Mouse (Mus musculus) neutrophil, adult 65 days (primary cell): ENCODE results near the gene Olfr69. TPM values are rescaled to one million over a fixed set of nuclear protein-coding genes. Genes with fewer than 3 reads are reported as not detected.

Source experiments
- total RNA-seq: library from RNA; stranded (reverse); gene quantifications from 2 replicates; pipeline ENCODE4 v1.2.4, GENCODE M21; 2023

Gene Olfr69
- total RNA-seq: not detected in 2 replicates

GRCm38 (mm10) chr7:103771494-103771893 lies at the start of gene Olfr69:
Gene Olfr69 (minus strand): TSS chr7:103771594.

GRCm38 (mm10) chr7:103813766-103814165 lies 42.4 kb upstream of the Olfr69 start, which contains the start of gene Hbb-bt:
Gene Hbb-bt (minus strand): TSS chr7:103813996.

GRCm38 (mm10) chr7:103791721-103792120 lies 20.3 kb upstream of the Olfr69 start, which contains the start of gene Olfr67:
Gene Olfr67 (minus strand): TSS chr7:103791821.

GRCm38 (mm10) chr7:103779598-103779997 lies 8.2 kb upstream of the Olfr69 start, which contains the start of gene Olfr68:
Gene Olfr68 (minus strand): TSS chr7:103779698.

GRCm38 (mm10) chr7:103757233-103757632 lies 14.2 kb downstream of the Olfr69 start, which contains the start of gene Olfr630:
Gene Olfr630 (minus strand): TSS chr7:103757333.

GRCm38 (mm10) chr7:103744843-103745242 lies 26.6 kb downstream of the Olfr69 start, which contains the start of gene Olfr629:
Gene Olfr629 (minus strand): TSS chr7:103744943.

GRCm38 (mm10) chr7:103730074-103730473 lies 41.3 kb downstream of the Olfr69 start, which contains the start of gene Olfr628:
Gene Olfr628 (plus strand): TSS chr7:103730374.

Other genes starting within 250 kb of the Olfr69 start
- gene Olfr612, start 228.9 kb downstream of the Olfr69 start, total RNA-seq: not detected in 2 replicates
- not detected in 2 replicates for gene Olfr613, start 223.5 kb downstream of the Olfr69 start, total RNA-seq
- gene Olfr615, start 215.5 kb downstream of the Olfr69 start, total RNA-seq: not detected in 2 replicates
- gene Olfr616, start 202.5 kb downstream of the Olfr69 start, total RNA-seq: not detected in 2 replicates
- not detected in 2 replicates for gene Olfr617, start 198.5 kb downstream of the Olfr69 start, total RNA-seq
- gene Olfr618, start 181.5 kb downstream of the Olfr69 start, total RNA-seq: not detected in 2 replicates
- gene Olfr619, start 171.0 kb downstream of the Olfr69 start, total RNA-seq: not detected in 2 replicates
- gene Olfr620, start 159.1 kb downstream of the Olfr69 start, total RNA-seq: not detected in 2 replicates
- gene Olfr622, start 128.9 kb downstream of the Olfr69 start, total RNA-seq: not detected in 2 replicates
- gene Olfr623, start 107.9 kb downstream of the Olfr69 start, total RNA-seq: not detected in 2 replicates
- gene Olfr624, start 100.4 kb downstream of the Olfr69 start, total RNA-seq: not detected in 2 replicates
- not detected in 2 replicates for gene Olfr625-ps1, start 88.9 kb downstream of the Olfr69 start, total RNA-seq
- not detected in 2 replicates for gene Olfr243, start 56.9 kb downstream of the Olfr69 start, total RNA-seq
- not detected in 2 replicates for gene Olfr628, start 41.2 kb downstream of the Olfr69 start, total RNA-seq
- gene Olfr629, start 26.7 kb downstream of the Olfr69 start, total RNA-seq: not detected in 2 replicates
- not detected in 2 replicates for gene Olfr630, start 14.3 kb downstream of the Olfr69 start, total RNA-seq
- not detected in 2 replicates for gene Olfr68, start 8.1 kb upstream of the Olfr69 start, total RNA-seq
- gene Olfr67, start 20.2 kb upstream of the Olfr69 start, total RNA-seq: not detected in 2 replicates
- 16.2 and 21.8 TPM in 2 replicates for gene Hbb-bt, start 42.4 kb upstream of the Olfr69 start, total RNA-seq
- 59.0 and 111 TPM in 2 replicates for gene Hbb-bs, start 56.5 kb upstream of the Olfr69 start, total RNA-seq
- gene Hbb-bh2, start 68.9 kb upstream of the Olfr69 start, total RNA-seq: not detected in 2 replicates
- not detected in 2 replicates for gene Hbb-bh1, start 71.6 kb upstream of the Olfr69 start, total RNA-seq
- not detected in 2 replicates for gene Hbb-y, start 81.6 kb upstream of the Olfr69 start, total RNA-seq
- gene Olfr66, start 114.7 kb upstream of the Olfr69 start, total RNA-seq: not detected in 2 replicates
- gene Olfr64, start 122.9 kb upstream of the Olfr69 start, total RNA-seq: not detected in 2 replicates
- gene Olfr65, start 131.9 kb upstream of the Olfr69 start, total RNA-seq: not detected in 2 replicates
- gene Olfr631, start 157.2 kb upstream of the Olfr69 start, total RNA-seq: not detected in 2 replicates
- not detected in 2 replicates for gene Olfr632, start 162.8 kb upstream of the Olfr69 start, total RNA-seq
- not detected in 2 replicates for gene Olfr633, start 172.8 kb upstream of the Olfr69 start, total RNA-seq
- gene Olfr635, start 199.6 kb upstream of the Olfr69 start, total RNA-seq: not detected in 2 replicates
- not detected in 2 replicates for gene Olfr638, start 227.2 kb upstream of the Olfr69 start, total RNA-seq
- 0.07 and 0.09 TPM in 2 replicates for gene Olfr639, start 245.7 kb upstream of the Olfr69 start, total RNA-seq